Mouse (Mus musculus) embryo, embryonic 11.5 days (tissue): ENCODE measurements around the gene Ttc21a.
"Not testable (repeated sequence)": the region's sequence is repeated elsewhere in the genome, so short reads cannot be mapped to it uniquely, and the experiment has no call there.

Source experiments
- DNase-seq: peaks from one replicate; pipeline ENCODE4 v3.0.0-alpha.2; 2012; ENCODE audit warnings: low read depth, low spot score

Gene Ttc21a

DNA sequence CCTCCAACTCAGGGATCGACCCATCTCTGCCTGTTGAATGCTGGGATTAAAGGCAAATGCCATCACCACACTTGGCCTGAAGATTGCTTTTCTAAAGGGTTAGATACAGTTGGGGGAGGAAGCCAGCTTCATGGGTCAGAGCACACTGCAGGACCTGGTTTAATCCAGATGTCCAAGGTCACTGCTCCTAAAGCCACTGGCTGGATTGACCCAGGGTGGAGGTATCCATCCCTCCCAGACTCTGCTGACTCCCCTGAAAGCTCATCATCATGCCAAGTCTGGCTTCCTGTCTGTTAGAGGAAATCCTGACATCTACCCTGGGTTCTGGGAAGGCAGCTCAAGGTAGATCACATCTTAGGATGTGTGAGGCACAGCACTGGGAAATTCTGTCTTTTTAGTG lies 61.4 kb downstream of the Ttc21a start:
- DNase-seq, result no peak

DNA sequence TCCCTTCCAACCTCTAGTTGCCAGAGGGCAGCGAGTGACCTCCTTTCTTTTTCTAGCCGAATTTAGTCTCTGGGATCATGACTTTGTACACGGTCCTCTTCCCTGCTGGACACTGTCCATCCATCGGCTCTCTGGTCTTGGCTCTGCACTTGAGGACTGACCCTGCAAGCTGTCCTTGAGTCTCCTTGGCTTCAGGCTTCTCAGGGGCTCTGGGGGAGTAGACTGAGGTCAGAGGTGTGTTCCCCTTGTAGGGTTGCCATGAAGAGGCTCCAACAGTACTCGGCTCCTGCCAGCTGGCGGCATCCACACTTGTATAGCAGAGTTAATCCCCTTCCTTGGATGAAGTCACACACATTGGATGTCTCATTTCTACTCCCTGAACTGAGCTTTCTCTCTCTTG lies 62.2 kb downstream of the Ttc21a start:
- DNase-seq, result no peak

DNA sequence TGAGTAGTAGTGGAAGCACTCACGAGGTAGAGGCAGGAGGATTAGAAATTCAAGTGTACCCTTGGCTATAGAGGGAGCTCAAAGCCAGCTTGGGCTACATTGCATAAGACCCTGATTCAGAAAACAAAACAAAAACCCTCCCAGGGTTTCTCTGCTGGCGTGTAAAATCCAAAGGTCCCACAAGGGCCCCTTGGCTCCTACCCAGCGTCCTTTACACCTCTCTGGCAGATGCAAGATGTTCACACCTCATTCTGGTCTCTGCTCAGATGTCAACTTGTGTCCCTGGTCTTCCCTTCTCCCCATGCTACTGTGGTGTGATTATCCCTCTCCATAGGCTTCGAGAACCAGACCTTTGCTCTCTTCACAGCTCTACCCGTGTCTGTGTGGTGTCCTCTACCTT lies 63.4 kb downstream of the Ttc21a start:
- no peak for DNase-seq

DNA sequence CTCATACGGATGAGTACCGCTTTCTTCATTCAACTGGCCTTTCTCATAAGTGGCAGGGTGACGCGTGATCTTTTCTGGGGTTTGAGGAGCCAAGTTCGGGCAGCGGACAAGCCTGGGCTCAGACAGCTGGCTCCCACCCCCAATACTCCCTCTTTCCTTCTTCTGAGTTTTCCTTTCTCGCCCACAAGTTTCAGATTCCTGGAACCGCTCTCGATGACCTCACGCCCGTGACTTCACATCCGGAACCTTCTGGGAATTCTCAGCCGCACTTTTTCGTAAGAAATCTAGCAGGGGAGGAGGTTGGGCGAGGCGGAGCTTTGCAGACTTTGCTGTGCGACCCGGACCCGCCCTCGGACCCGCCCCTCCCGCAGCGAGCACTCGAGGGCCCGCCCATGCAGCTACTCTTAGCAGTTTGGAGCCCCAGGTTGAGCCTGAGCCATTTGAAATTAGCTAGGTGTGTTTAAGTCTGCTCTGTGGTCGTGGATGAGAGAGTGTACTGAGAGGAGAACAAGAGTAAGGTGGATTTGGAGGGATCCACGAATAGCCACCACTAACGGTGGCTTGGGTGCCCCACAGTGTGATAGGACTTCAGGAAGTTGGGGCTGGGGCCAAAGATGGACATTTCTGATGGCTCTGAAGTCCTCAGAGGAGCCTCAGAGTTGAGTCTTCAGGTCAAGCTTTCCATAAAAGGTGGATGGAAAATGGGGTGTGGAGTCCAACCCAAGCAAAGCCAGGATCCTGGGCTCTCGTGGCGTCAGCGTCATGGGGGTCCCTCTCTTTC lies 64.7 kb downstream of the Ttc21a start:
- peak; percentile 82 for DNase-seq

DNA sequence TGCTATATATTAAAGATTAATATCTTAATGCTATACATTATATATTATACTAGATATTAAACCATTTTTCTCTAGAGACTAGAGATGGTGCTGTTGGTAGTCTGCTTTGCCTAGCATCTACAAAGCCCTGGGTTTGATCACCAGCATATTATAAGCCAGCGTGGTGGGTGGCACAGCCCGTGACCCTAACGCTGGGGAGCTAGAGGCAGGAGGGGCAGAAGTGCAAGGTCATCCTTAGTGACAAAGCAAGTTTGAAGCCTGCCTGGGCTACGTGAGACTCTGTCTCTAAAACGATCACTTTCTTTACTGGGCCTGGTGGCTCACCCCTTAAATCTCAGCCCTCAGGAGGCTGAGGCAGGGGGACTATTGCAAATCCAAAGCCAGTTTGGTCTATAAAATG lies 65.5 kb downstream of the Ttc21a start:
- no peak for DNase-seq

DNA sequence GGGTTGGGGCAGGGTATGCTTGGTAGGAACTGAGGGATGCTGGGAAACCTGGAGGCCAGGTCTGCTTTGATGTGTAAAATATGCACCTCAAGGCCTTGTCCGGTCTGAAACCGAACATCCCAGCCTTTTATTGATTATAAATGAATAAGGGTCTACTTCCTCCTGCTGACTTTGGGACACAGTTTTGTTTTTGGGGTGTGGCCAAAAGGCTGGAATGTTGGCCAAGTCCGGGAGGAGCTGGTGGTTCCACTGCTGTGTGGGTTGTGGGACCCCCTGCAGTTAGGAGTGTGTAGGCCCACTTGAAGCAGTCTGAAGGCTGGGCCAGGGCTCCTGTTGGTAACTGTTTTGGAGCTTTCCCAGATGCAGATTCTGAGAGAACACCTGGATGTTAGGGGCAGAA lies 68.5 kb downstream of the Ttc21a start:
- no peak for DNase-seq

DNA sequence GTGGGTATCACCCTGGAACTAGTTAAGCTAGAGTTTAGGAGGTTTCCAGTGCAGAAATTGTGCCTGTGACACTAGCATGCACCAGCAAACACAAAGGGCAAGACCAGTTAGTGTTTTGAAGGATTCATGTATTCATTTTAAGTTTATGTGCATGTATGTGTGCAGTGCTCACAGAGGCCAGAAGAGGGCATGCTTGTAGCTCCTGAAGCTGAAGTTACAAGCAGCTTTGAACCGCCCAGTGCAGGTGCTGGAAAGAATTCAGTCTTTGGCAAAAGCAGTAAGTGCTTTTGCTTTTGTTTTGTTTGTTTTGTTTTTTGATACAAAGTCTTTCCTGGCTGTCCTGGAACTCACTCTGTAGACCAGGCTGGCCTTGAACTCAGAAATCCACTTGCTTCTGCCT lies 70.4 kb downstream of the Ttc21a start:
- DNase-seq, result no peak

DNA sequence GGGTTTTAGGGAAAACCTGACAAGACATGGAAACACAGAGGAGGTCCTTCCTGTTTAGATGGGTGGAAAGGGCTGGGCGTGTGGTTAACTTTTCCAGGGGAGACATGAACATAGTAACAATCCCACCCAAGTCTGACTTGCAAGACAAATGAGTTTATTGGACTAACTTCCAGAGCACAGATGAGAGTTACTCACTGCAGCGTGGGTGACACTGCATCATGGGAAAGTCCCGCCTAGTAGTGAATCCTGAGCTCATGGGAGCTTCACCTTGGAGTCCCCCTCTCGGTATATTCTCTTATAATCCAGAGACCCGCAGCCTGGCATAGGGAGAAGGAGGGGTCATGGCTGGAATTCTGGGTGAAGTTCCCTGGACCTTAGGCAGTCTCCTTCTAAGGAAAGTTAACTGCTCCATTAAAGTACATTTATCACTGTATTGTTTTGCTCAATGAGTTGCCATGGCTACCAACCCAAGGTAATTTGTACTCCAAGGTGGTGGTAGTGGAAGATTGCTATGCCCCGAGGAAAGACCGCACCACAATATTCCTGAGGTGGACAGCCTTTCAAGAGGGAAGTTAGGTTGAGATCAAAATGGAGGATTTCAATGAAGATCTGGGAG lies 71.9 kb downstream of the Ttc21a start:
- DNase-seq, result no peak

DNA sequence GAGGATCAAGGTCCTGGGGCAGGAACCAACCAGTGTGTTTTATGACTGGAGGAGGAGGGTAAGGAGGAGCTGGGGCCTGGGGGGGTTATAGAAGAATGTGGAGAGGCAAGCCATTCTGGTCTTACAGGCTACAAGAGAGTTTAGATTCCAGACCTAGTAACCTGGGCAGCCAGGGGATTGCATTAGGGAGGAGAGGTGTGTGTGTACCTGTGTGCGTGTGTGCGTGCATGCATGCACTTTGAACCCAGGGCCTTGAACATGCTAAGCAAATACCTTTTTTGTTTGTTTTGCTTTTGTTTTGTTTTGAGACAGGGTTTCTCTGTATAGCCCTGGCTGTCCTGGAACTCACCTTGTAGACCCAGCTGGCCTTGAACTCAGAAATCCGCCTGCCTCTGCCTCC lies 72.5 kb downstream of the Ttc21a start:
- DNase-seq, result no peak

DNA sequence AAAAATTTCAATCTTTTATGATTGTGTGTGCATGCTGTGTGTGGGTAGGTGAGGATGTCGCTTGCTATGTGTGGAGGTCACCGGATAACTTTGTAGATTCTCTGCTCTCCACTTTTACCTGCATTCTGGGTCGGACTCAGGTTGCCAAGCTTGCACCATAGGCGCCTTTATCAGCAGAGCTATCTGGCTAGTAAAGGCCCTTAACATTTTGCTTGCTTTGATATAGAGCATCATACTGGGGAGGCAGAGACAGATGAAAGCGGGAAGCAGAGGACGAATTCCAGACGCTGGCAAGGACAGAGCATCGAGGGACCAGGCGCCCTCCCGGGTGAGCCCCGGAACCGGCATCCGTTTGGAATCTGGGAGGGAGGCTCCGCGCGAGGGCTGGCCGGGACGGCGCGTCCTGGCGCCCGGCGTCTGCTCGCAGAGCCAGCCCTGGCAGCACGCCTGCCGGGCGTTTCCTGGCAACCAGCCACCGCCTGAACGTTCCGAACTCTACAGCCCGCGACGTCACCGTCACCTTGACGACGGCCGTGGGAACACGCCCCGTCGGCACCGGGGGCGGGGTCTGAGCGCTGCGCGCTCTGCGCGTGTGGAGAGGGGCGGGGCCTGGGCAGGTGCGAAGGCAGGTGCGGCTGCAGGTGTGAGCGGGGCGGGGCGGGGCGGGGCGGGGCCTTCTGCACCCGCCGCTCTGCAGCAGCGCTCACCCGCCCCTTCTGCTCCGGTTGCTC lies 73.5 kb downstream of the Ttc21a start:
- DNase-seq, result peak; percentile 90

DNA sequence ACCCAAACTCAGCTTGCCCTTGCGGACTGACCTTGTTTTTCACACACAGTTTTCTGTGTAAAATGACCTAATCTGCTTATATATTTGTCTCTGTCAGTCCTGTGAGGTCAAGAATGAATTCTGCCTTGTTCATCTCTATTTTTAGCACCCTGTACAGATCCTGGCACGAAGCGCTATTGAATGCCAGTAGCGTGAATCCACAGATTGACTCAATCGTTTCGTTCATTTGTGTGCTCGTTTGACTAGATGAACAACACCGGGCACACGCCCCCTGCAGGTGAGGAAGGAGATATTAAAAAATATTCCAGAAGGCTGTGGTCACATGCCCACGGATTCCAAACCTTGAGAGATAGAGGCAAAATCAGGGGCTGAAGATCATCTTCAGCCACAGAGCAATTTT lies 74.1 kb downstream of the Ttc21a start:
- peak; percentile 57 for DNase-seq

DNA sequence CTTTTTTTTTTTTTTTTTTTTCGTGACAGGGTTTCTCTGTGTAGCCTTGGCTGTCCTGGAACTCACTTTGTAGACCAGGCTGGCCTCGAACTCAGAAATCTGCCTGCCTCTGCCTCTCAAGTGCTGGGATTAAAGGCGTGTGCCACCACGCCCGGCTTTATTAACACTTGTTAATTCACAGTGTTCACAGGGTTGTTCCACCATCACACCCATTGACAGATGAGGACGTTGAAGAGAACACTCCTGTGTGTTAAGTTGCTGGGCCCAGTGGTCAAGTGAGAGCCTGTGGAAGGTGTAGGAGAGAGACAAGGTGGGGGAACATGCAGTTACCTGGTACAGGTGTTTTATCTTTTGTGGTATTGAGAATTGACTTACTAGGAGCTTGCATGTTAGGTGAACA lies 74.8 kb downstream of the Ttc21a start:
- DNase-seq, result not testable (repeated sequence)

DNA sequence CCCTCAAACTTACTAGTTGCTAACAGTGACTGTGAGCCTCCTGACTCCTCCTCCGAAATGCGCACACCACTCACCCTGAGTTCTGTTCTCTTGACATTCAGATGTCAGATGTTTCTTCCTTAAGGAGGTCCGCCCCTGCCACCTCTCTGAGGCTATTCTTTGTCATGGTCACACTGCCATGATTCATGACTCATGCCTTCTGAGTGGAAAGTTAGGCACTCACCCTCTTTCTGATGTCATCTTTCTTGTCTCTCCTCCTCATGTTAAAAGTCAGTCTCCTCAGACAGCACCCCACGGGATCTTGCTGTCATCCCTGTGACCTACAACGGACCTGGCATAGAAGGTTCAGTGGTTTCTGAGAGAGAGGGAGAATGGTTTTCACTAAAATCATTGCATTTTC lies 75.4 kb downstream of the Ttc21a start:
- DNase-seq, result no peak

DNA sequence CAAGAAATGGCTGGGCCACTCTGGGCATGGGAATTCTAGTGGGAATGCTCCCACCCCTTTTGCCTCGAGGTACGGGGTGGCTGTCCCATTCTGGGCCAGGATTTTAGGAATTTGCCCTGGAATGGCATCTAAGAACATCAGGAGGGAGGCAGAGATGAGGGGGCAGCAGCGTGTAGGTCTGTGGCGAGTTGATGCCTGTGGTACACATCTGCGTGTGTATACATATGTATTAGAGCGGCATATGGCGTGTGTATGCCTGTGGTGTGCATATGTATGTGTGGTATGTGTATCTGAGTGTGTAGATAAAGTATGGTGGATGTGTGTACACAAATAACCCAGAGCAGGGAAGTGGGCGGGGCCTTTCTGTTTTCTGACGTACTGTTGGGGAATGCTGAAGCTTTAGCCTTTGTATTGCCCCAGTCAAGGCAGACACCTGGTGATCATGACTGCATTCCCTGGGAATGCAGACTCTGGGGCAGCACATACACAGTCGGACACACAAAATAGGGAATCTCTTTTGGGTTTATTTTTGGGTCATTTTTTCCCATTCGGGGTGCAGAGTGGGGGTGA lies 75.9 kb downstream of the Ttc21a start:
- no peak for DNase-seq

DNA sequence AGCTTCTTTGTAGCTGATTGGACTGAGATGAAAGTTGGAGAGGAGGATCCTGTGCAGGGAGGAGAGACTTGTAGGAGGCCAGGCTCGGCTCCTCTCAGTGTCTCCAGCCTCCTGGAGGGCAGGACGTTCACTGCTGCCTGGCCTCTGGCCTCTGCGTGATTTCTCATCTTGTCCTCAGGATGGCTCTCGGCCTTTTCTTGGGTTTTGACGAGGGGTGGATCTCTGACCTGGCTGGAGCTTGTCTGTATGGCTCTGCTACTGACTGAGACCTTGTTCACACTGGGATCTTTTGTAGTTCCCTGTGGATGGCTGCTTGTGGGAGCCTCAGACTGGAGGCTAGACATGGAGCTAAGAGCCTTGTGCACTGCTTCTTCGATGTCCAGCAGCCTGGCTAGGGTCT lies 77.4 kb downstream of the Ttc21a start:
- no peak for DNase-seq

DNA sequence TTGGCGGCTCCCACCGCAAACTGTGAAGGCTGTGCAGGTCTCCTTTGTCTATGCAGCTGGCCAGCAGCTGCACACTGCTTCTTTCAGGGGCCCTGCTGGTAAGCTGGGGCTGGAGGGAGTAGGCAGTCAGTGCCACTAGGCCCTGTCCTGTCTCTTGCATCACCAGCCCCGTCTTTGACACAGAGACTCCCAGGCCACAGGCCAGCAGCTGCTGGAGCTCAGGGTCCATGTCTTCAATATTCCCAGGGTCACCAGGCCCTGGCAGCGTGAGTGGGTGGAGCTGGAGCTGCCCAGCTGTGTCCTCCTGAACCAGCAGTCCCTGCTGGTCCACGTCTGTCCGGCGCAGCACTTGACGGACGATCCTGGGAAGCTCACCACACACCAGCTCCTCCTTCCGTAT lies 79.5 kb downstream of the Ttc21a start:
- DNase-seq, result no peak
